Mouse (Mus musculus) cerebellum, adult 9-10 months (tissue): ENCODE data around the gene Prkce.

Source experiments
- DNase-seq: peaks from one replicate; pipeline ENCODE4 v3.0.0; 2022

Prkce gene

GRCm38 (mm10) chr17:86167320-86168230 is at the start of gene Prkce:
TSS of gene Prkce (plus strand) at chr17:86167785.
- peak; percentile 84 for DNase-seq

- no peak for DNase-seq
Observed at GRCm38 (mm10) chr17:86123146-86123545, 44.4 kb upstream of the Prkce start.

DNA sequence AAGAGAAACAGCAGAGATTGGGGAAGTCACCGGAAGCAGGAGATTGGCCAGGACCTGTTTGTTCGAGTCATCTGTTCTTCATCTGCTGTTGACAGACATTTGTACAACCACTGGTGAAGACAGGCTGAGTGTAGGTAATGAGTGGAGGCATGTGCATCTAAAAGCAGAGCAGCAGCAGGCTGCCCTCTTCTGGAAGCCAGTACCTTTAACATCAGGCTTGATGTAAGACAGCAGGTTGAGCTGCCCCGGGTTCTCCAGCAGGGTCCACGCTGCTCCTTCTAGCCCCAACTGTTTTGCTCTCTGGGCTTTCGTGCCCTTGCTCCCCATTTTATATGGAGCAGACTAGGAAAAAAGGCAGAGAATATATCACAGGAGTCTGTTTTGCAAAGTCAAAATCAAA is 41.7 kb upstream of the Prkce start:
- no peak for DNase-seq

GRCm38 (mm10) chr17:86128198-86128597 is 39.4 kb upstream of the Prkce start:
- no peak for DNase-seq

- no peak for DNase-seq
Observed at GRCm38 (mm10) chr17:86132534-86132933, 35.1 kb upstream of the Prkce start.

DNA sequence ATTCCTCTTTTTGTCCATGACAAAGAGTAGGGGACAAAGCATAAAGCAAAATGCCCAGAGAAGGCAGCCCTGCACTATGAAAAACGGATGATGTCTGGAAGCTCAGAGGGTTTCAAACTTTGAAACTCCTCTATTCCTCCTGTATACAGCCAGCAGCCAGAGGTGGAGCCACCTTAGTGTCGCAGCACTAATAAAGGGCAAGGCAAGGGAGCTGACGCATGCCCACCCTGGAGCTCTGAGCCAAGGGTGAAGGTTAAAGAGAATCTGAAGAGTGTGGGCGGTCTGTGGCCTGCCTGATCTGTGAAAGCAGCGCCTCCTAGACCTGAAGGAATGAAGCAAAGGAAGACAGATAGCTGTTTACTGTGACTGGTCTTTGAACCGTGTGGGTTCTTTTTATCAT is 33.1 kb upstream of the Prkce start:
- DNase-seq: no peak

DNA sequence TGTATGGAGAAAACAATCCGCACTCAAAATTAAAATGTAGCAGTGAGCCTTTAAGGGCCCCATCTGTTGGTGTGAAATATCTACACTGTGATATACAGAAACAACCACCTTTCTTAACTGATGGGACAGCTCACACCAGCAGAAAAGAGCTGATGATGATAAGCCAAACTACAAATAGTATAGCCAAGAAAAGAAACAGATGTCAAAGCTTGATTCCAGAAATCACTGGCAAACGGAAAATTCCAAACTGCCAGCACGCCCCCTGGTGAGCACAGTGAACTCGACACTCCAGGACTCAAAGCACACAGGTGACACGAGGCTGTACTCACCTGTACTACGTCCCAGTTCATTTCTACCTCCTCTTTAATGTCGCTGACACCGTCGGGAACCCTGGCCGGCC is 31.8 kb upstream of the Prkce start:
- DNase-seq: no peak

DNA sequence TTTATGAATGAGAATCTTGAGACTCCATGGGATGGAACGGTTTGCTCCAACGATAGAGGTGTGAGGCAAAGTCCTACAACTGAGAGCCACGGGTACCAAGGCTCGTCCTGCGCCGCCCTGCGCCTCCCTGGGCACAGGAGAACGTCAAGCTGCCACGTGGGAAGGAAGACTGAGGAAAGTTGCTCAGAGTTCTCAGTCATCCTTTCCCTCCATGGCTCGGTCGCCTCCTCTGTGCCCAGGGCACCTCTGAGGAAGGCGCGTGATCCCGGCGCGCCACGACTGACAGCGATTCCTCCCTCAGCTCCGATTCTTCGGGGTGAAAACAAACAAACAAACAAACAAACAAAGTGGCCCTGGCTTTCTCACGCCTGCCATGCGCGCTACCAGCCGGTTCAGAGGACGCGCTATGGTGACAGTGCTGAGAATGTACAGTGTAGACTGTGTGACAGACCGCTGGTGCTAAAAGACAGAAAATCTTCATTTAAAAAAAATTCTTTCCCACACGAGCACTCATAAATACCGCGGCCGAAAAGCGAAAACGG is 23.0 kb upstream of the Prkce start:
- DNase-seq: no peak

GRCm38 (mm10) chr17:86145079-86145951 is 22.3 kb upstream of the Prkce start, which contains the start of gene Srbd1:
TSS of gene Srbd1 (minus strand) at chr17:86145175.
- peak; percentile 91 for DNase-seq

- DNase-seq: no peak
Observed at GRCm38 (mm10) chr17:86149726-86150125, 17.9 kb upstream of the Prkce start.

DNA sequence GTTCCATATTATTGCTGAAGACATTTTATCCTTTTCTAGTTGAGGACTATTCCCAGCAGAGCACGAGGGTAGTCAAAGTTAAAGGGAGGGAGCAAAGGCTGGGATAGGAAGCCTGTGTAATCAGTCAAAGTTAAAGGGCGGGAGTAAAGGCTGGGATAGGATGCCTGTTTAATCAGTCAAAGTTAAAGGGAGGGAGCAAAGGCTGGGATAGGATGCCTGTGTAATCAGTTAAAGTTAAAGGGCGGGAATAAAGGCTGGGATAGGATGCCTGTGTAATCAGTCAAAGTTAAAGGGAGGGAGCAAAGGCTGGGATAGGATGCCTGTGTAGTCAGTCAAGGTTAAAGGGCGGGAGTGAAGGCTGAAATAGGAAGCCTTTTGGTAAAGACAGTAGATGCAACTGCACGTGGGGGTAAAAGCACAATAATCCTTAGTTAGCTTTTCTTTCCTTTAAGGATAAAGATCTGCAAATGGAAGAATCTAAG is 16.7 kb upstream of the Prkce start:
- no peak for DNase-seq

- DNase-seq: no peak
Observed at GRCm38 (mm10) chr17:86156999-86157398, 10.6 kb upstream of the Prkce start.

DNA sequence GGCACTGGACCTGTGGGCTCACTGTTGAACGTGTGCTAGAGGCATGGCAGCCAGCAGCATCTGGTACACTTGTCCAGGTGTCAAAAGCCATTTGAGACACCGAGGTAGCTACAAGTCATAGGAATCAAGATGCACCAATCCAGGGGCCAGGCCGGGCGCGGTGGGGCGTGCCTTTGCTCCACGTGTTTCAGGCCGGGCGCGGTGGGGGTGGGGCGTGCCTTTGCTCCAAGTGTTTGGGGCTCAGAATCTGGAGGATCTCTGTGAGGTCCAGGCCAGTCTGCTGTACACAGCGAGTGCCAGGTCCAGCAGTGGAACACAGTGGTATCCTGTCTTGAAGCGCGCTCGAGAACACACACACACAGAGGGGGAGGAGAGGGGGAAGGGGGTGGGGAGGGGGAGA is 4.9 kb upstream of the Prkce start:
- no peak for DNase-seq

DNA sequence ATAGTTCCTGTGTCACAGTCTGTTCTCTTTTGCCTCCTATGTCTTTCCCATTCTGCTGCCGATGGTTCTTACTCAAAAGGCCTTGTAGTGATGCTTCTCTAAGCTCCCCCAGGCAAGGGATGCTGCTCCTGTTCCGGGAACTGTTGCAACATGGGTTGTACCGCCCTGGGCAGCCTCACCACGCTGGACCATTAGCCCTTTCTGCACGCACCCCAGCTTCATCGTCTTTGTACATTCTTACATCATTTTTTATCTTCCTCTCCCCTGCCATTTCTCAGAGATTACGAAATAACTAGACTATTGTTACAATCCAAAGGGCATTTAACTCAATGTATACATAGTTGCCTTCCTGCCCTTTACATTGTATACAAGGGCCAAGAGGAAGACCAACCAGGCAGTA is 3.2 kb upstream of the Prkce start:
- DNase-seq: no peak

GRCm38 (mm10) chr17:86166051-86166566 is 1.5 kb upstream of the Prkce start:
- no peak for DNase-seq

GRCm38 (mm10) chr17:86166567-86167319 is 842 bp upstream of the Prkce start:
- DNase-seq: peak; percentile 82

DNA sequence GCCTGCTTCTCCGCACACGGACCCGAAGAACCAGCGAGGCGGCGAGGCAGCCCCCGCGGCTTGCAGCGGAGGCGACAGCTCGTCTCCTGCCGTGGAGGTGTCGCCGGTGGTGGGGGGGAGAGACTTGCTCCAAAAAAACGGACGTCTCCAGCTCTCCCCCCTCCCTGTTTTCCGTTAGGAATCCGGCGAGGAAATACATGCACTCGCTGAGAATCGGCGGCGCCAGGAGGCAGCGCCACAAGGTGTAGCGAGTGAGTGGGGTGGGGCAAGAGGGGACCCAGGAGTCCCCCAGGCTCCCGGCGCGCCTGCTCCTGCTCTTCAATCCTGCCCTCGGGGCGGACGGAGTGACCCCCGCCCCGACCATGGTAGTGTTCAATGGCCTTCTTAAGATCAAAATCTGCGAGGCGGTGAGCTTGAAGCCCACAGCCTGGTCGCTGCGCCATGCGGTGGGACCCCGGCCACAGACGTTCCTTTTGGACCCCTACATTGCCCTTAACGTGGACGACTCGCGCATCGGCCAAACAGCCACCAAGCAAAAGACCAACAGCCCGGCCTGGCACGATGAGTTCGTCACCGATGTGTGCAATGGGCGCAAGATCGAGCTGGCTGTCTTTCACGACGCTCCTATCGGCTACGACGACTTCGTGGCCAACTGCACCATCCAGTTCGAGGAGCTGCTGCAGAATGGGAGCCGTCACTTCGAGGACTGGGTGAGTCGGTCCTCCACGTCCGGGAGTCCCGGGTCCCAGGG is 821 bp downstream of the Prkce start:
- DNase-seq: peak; percentile 71

GRCm38 (mm10) chr17:86169092-86169491 is 1.5 kb downstream of the Prkce start:
- DNase-seq: no peak

- no peak for DNase-seq
Observed at GRCm38 (mm10) chr17:86170164-86170958, 2.8 kb downstream of the Prkce start.

GRCm38 (mm10) chr17:86175516-86175915 is 7.9 kb downstream of the Prkce start:
- no peak for DNase-seq

- DNase-seq: no peak
Observed at GRCm38 (mm10) chr17:86176722-86177121, 9.1 kb downstream of the Prkce start.
